Mouse (Mus musculus) urinary bladder, postnatal 25 days (tissue): ENCODE data around the gene Mis18bp1.
"Not testable (repeated sequence)": the region's sequence is repeated elsewhere in the genome, so short reads cannot be mapped to it uniquely, and the experiment has no call there.

ENCODE experiments used
- DNase-seq: peaks from one replicate; pipeline ENCODE4 v3.0.0; 2022; ENCODE audit warnings: low spot score

Mis18bp1 gene

GRCm38 (mm10) chr12:65172021-65172951, at the start of gene Mis18bp1:
Mis18bp1 (minus strand) TSS chr12:65172604.
- DNase-seq: peak; percentile 86

- no peak for DNase-seq
Observed at GRCm38 (mm10) chr12:65216404-65216840, 44.0 kb upstream of the Mis18bp1 start.

GRCm38 (mm10) chr12:65206431-65206830, 34.0 kb upstream of the Mis18bp1 start:
- DNase-seq: no peak

GRCm38 (mm10) chr12:65201812-65202211, 29.4 kb upstream of the Mis18bp1 start:
- DNase-seq: no peak

- DNase-seq: no peak
Observed at GRCm38 (mm10) chr12:65194003-65194530, 21.7 kb upstream of the Mis18bp1 start.

GRCm38 (mm10) chr12:65189213-65189612, 16.8 kb upstream of the Mis18bp1 start:
- DNase-seq: no peak

GRCm38 (mm10) chr12:65187365-65187764, 15.0 kb upstream of the Mis18bp1 start:
- no peak for DNase-seq

GRCm38 (mm10) chr12:65173736-65174135, 1.3 kb upstream of the Mis18bp1 start:
- no peak for DNase-seq

GRCm38 (mm10) chr12:65172959-65173358, 555 bp upstream of the Mis18bp1 start:
- DNase-seq: peak; percentile 25

- not testable (repeated sequence) for DNase-seq
Observed at GRCm38 (mm10) chr12:65136121-65136520, 36.3 kb downstream of the Mis18bp1 start.

- no peak for DNase-seq
Observed at GRCm38 (mm10) chr12:65119451-65119850, 53.0 kb downstream of the Mis18bp1 start.

GRCm38 (mm10) chr12:65118968-65119367, 53.4 kb downstream of the Mis18bp1 start:
- DNase-seq: no peak

- not testable (repeated sequence) for DNase-seq
Observed at GRCm38 (mm10) chr12:65114978-65115377, 57.4 kb downstream of the Mis18bp1 start.

- no peak for DNase-seq
Observed at GRCm38 (mm10) chr12:65113925-65114324, 58.5 kb downstream of the Mis18bp1 start.

GRCm38 (mm10) chr12:65112811-65113210, 59.6 kb downstream of the Mis18bp1 start:
- DNase-seq: no peak

- DNase-seq: no peak
Observed at GRCm38 (mm10) chr12:65111503-65111902, 60.9 kb downstream of the Mis18bp1 start.

GRCm38 (mm10) chr12:65108746-65109145, 63.7 kb downstream of the Mis18bp1 start:
- no peak for DNase-seq
